Mouse (Mus musculus) ES-Bruce4 (cell line): ENCODE measurements around the gene Dync1h1.

Experiments used
- CTCF ChIP-seq: IDR thresholded peaks from one replicate; pipeline ENCODE4 v1.8.1; 2011; ENCODE audit warnings: low read depth, low read length
- EP300 ChIP-seq: IDR thresholded peaks from 2 replicates; pipeline ENCODE4 v1.6.1; 2011; ENCODE audit warnings: low read depth, low read length; ENCODE audit not compliant: insufficient read depth

DNA sequence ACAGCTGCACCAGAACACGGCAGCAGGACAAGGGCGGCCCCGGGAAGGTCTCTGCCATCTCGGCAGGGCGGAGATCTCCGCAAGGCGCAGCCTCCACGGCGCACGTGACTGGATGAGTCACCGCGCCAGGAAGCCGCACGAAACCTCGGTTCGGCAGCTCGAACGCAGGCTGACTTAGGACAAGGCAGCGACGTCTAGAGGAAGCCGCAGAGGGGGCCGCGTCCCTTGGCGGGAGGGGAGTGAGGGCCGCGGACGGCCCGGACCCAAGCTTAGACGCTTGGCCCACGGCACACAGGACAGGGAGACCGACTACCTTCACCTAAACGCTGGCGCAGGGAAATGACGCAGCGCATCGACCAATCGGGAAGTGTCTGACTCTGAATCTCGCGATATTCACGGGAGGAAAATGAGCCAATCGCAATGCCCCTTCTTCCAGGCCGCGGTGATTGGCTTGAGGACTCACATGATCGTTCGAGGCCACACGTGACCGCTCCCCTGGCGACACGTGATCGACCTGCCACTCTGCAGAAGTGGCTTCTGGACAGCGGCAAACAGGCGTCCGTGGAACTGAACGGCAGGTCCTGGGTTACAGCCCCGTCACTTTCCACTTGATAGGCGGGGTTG is 9.9 kb upstream of the Dync1h1 start:
- TF ChIP-seq EP300, result 0 out of 2 replicates have a peak, but pooled peaks have one; percentile 28
- TF ChIP-seq CTCF, result no peak
